Mouse (Mus musculus): ENCODE measurements around the gene Camkmt.
A peak's percentile ranks its signal among the peaks of the same experiment; 100 is the strongest.

Camkmt gene

DNA sequence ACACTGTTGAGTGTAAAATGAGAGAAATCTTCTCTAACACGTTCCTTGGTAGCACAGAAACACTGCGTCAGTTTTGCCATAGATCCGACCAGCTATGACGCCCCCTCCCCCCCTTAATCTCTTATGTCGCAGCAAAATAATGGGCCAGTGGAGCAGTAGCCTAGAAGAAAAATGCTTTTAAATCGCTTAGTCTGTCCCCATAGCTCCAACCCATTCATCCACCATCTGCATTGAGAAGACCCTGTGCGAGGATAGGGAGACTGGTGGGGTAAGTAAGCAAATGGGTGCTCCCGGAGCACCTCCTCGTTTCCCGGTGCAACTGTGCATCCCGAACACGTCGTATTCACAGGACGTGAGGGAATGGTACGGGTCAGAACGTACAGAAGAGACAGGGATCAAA lies 731 bp upstream of the Camkmt start:
- DNase-seq (ENCODE audit: low spot score) = no peak

DNA sequence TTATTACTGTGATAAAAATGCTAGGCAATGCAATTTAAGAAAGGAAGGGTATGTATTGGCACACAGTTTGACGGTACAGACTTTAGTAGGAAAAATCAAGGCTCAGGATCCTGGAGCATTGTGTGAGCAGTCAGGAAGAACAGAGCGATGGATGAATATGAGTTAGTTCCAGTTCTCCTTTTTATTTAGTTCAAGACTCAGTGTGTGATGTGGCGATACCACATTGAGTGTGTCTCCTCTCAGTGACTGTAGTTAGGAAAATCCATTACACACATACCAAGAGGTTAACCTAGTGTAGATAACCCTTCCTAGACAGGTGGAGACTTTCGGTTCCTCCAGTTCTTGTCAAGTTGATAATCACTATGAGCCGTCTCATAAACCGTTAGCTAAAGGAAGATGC lies 1.4 kb downstream of the Camkmt start:
- DNase-seq (ENCODE audit: low spot score) = no peak

DNA sequence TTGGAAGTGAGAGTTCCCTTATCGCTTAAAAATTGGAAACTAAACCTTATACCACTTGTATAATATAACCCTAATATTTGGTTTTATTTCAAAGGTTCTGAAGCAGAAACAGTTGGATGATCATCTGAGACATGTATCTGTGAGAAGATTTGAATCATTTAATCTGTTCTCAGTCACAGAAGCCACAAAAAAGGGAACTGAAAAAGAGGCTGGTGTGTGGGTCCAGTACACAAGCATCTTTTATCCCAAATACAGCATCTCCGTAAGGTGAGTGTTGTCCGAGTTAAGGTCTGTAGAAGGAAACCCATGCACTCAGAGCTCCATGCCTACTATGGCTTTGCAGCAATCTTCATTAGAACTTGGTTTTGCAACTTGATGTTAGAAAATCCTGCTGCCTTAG lies 6.0 kb downstream of the Camkmt start:
- DNase-seq (ENCODE audit: low spot score) = no peak

DNA sequence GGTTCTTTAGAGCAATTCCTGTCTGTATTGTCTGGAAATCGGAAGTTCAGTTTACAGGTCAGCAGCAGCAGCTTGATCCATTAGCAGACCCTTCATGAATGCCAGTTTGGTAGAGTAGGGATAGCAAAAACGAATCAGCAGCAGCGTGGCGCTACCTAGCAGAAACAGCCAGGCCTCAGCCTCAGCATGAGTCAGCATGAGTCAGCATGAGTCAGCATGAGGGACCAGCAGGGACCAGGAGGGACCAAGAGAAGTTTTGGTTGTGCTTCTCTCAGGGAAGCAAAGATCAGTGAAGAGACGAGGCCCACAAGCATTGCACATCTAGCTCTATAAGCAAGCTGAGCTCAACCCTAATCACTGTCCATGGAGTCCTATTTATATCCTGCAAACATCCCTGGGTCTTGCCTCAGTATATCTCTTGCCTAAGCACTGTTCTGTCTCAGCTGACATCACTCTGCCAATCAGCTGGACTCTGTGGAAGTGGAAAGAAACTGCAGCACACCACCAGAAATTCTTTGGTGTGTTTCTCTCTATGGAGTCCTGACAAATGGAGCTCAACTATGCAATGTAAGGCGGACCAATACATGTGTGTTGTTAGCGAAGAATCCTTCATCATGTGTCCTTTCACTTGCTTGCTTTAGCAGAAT lies 8.4 kb downstream of the Camkmt start:
- no peak for DNase-seq (ENCODE audit: low spot score)

DNA sequence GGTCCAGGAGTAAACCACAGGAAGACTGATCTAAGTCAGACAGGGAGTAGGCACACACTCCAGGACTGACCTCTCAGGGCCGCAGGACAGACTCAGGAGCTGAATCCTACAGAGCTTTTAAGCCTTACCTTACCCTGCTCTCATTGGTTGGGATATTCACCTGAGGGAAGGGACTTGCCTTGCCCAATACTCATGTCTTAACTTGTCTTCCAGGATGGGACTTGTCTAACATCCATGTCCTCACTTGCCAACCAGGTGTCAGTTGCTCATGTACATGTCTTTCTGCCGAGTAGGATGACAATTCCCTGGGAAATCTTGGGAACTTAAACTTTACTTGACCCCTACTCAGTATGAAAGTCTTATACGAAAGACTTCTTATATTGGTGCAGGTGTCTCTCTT lies 9.9 kb downstream of the Camkmt start:
- no peak for DNase-seq (ENCODE audit: low spot score)

DNA sequence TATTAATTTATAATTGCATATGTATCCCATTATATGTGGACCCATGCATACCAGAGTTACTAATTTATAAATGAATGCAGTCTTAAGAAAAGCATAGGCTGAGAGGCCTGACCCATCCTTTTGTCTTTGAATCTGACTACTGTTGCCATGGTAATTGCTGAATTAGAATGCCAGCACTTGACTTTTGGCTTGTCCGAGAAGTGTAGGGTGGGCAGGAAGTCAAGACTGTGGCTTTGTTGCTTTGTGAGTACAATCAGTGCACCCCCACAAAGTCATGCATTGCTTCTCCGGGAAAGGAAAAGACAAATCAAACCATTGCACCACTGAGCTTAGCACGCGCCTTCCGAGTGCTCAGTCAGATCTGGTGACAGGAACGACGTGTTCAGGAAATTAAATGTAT lies 11.4 kb downstream of the Camkmt start:
- no peak for DNase-seq (ENCODE audit: low spot score)

DNA sequence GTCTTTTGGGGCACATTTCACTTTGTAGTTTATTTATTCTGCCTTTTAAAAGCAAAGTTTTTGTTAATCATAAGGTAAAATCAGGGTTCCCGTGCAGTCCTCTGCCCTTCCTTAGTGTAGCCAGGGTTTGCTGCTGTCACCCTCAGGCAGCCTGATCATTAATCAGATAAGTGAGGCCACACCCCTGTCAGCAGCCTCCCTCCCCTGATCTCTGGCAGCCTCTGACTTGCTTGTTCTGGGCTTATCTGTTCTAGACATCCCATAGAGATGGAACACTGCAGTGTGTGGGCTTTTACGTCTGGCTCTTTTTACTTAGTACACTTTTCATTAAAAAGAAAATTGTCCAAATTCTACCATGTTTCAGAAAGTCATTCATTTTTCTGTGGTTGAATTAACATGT lies 13.0 kb downstream of the Camkmt start:
- DNase-seq (ENCODE audit: low spot score) = peak; percentile 11

DNA sequence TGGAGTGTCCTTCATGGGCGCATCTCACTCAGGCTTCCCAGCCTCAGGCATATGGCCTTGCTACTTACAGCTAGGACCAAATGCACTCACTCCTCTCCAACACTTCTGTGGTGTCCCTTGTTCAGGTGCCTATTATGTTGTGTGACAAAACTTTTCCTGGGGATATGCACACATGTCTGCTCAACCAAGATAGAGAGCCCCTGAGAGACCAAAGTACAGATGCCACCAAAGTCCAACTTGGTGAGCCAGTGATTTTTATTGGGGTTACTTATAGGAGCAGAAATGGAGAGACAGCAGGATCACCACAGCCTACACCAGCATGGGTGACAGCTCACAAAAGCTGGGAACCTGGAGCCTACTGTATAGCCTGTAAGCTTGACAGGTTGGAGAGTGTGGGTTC lies 20.3 kb downstream of the Camkmt start:
- DNase-seq (ENCODE audit: low spot score) = no peak

DNA sequence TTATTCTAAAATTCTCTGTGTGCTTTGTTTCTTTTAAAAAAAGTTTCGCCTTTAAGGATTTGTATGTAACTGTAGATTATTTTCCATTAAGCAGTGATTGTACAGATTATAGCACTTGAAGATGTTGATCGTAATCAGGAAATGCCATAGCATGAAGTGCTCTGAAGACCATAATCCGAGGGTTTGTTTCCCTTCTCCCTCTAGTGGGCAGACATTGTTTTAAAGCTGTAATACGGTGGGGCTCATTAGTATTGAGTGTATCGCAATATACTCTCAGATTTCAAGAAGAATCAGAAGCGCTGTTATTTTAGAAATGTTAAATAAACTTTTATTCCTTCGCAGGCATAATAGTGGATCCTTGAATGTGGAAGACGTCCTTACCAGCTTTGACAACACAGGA lies 23.1 kb downstream of the Camkmt start:
- no peak for DNase-seq (ENCODE audit: low spot score)

DNA sequence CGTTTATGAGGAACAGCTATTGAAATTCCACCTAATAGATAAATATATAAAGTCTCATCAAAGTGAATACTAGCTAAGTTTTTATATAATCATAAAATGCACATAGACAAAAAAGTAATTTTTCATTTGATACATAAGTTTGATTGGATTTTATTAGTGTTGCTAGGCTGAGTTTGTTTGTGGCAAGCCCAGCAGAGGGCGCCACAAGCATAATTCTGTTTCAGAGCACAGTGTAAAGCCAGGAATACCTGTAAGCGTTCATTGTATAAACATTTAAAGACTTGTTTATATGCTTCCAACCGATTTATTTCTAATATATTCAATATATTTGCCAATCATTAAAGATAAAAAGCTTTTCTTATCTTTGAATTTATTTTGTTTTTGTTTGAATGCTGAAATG lies 26.3 kb downstream of the Camkmt start:
- DNase-seq (ENCODE audit: low spot score) = peak; percentile 51

DNA sequence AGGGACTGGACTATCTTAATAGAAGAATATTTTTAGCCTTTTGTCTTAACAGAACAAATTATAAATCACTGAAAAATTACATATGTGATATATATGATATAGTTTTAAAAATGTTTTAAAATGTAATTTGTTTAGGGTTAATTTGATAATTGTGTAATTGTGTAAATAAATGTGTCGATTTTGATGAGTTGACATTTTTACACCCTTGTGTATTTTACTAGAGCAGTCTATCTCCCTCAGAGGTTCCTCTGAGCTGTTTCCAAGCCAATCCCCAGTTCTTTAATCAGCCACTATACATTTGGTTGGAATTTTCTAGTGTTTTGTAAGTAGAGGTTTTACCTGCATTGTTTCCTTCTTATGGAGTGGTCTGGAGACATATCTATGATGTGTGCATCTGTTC lies 48.0 kb downstream of the Camkmt start:
- DNase-seq (ENCODE audit: low spot score) = no peak

DNA sequence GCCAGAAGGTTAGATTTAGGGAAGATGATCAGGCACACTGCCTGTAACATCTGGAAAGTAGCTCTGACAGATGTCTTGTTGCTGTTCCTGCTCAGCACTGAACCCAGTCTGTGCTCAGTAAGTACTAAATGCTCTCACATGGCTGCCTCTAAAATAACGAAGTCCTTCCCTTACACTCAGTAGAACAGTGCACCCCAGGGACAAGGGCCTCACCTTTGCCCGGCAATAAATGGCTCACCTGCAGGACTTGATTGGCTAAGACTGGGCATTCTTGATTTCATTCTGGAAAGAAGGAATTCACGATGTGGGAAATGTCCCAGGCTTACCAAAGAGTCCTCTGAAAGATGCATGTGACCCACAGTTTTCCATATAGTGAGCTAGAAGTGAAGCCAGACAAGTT lies 51.3 kb downstream of the Camkmt start:
- DNase-seq (ENCODE audit: low spot score) = no peak

DNA sequence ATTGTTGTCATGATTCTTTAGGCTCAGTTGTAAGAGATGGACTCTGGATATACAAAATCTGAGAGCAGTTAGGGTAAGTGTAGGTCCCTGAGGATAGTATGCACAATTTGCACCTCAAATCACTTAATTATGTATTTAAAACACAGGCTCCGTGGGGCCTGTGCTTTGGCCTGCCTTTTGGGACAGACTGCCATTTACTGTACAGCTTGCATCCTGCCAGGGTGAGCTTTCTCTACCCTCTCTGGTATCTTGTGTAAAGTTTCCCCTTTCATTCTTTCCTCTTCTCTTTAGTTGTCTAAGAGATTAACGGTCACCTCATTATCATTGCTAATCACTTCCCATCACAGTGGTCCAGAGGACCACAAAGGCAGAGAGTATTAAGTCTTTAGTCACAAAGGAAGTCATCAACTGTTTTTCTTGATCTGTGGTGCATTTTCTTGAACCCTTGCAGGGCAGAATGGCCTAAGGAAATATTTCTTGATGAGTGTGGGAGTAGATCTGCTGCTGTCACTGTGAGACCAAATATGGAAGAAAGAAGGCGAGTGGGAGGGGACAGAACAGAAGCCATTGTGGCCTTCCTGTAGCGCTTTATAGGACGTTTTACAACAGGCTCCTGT lies 52.3 kb downstream of the Camkmt start:
- no peak for DNase-seq (ENCODE audit: low spot score)

DNA sequence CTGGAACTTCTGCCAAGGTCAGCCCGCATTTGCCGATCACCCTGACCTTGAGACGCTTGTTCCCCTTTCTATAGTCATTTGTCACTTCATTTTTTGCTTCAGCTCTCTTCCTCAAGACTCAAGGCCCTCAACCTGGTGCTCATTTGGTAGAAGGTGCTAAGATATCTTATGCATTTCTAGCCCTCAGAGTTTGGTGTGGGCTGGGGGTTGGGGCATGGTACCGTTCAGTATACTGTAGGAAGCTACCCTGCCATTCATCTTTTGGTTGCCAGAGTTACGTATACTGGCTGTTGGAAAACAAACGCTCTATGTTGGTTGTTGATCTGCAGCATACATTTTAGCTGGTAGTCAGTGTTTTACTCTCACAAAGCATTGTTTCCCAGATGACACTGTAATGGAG lies 53.8 kb downstream of the Camkmt start:
- no peak for DNase-seq (ENCODE audit: low spot score)

DNA sequence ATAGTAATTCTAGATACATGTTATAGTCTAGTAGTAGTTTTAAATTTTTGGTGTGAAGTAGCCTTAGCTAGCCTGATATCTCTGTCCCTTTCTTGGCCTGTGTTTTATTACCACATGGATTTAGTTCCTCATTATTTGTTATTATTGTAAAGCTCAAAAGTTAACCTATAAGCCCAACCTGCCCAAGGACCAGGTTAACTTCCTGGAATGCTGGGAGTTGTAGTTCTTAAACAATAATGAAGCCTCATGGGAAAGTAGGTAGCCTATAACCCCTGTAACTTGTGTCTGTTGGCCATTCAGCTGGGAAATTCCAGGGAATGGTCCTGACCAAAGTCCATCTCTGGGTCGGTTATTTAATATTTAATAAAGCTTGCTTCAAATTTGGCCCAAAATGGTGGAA lies 58.0 kb downstream of the Camkmt start:
- DNase-seq (ENCODE audit: low spot score) = no peak

DNA sequence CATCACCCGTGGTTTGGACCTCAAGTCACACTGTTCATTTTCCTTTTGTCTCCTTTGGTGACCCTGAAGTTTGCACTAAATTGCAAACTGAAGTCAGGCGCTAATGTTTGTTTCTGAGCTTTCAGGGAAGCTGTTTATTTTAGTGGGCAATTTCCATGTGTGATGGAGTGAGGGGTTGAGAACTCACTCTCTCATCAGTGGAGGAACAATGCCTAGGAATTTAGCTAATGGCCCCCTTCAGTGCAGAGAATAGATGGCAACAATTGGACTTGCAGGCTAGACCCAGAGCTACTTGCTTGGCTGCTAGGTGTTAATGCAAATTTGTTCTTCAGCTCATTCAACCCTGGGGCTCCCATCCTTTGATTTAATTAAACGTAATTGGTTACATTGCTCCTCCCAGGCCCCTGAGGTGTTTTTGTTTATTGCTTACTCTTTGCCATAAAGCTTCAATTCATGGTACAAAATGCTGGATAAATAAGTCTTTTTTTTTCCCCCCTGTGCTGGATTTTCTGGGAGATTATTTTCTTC lies 58.9 kb downstream of the Camkmt start:
- DNase-seq (ENCODE audit: low spot score) = no peak

DNA sequence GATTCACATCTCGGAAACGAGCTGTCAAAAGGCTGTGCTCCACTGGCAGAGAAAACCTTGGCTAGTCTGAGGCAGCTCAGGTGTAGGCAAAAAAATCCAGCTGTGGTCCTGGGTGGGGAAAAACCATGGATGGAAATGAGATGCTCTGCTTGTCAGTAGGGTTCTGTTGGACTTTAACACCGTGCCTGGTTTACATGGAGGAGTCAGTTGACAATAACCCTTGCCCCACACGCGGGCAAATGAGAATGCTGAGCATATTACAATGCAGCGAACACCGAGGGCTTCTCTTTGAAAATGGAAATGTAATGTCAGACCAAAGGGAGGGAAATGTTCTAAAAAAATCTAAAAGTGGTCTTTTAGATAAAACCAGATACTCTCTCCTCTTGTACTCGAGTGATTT lies 60.9 kb downstream of the Camkmt start:
- DNase-seq (ENCODE audit: low spot score) = no peak

DNA sequence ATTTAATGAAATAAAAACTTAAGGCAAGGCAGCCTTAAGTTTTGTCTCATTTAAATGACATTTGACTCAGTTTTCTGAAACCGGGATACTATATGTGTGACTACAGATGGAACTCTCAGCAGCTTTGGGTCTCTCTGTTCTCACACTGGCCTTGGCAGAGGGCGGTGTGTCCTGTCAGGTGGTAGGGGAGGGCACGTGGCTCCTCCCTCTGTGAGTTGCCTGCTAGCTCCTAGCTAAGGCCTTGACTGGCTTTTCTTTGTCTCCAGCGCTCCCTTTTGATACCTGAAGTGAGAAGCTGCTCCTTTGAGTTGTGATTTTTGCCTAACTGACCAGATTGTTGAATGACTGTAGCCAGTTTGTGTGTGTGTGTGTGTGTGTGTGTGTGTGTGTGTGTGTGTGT lies 67.8 kb downstream of the Camkmt start:
- no peak for DNase-seq (ENCODE audit: low spot score)

DNA sequence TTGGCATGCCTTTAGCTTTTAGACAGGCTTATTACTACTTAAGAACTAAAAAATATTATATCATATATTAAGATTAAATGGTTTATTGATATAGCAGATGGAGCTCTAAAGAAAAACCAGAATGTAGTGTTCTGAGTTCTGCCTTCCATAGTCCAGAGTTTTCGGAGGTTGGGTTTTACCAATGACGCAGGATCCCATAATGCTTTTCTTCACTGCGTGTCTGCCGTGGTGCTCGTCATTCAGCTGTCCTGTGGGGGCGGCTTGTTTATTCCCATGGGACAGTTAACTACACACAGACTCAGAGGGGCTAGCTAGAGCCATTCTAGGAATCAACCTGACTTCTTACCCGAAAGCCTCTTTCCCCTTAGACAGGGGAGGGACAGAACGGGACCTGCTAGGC lies 69.2 kb downstream of the Camkmt start:
- no peak for DNase-seq (ENCODE audit: low spot score)

DNA sequence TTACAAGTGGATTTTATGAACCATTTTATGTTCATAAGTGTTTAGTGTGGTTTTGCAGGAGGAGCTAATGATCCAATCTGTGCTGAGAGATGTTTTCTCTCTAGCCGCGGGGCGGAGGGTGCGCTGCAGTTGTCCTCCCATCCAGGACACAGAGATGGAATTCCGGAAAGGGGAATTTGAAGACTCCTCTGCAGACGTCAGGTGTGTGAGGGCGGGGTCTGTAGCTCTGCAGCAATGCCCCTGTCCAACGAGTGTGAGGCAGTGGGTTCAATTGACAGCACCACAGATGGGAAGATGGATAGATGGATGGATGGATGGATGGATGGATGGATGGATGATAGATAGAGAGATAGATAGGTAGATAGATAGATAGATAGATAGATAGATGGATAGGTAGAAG lies 70.4 kb downstream of the Camkmt start:
- no peak for DNase-seq (ENCODE audit: low spot score)

DNA sequence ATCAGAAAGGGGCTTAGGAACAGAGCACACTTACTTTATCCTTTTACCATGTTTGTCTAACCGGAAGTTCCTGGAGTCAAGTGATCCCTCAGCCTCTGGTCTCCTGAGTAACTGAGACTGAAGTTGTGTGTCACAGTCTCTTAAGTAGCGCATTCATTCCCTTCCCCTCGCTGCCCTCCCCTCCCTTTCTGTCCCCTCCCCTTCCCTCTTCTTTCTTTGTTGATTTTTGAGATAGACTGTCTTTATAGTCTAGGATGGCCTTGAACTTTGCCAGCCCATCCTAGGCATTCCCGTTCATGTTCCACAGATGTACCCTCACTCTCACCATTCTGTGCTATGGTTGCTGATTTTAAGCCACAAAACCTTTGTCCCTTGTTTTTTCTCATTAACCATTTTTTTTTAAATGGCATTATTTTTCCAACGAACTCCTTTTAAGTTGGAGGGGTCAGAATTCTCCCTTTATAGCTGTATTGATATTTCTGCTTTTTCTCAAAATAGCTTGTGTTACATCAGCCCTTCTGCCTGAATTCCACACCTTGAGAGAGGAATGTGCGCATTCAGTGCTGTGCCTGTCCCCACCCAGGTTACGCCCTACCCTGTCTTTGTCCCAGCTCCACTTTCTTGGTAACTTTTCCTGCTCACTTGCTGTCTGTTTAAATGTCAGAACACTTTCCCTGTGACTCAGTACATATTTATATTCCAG lies 72.4 kb downstream of the Camkmt start:
- DNase-seq (ENCODE audit: low spot score) = no peak

DNA sequence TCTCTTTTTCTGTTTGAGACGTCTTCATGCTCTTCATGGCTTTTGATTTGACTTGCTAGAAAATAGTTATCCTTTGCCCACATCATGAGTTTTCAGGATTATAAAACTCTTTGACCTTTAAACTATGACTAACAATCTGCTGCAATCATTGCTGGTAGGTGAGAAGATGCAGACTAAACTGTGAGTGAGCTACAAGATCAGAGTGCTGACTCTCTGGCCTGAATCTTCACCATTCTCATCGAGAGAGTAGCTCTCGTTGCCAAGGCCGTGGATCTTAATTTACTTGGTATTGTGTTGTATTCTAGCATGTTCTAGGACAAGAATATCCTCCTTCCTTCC lies 72.9 kb downstream of the Camkmt start:
- no peak for DNase-seq (ENCODE audit: low spot score)

DNA sequence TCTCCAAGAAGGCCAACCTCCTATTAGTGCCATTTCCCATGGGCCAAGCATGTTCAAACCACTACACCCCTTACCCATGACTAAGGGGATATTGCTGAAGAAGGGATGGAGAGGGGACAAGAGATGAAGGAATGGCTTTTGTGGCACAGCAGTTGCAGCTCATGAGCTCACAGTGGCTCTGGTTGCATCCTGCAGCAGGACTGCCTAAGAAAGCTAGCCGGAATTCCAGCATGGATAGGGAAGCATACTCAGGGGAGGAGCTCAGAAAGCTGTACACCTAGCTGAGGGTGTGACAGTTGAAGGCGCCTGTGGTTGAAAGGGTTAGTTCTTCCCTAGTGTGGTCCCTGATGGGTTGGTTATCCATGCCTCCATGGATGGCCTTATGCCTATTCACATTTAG lies 78.4 kb downstream of the Camkmt start:
- no peak for DNase-seq (ENCODE audit: low spot score)
